Mouse (Mus musculus) liver, embryonic 16.5 days (tissue): Measurements from ENCODE around the gene Cpn1. TPM values are rescaled to one million over a fixed set of nuclear protein-coding genes. Genes with fewer than 3 reads are reported as not detected.

Experiments
- ATAC-seq: fragments of 200-750 bp; cut with Nextera tagmentation; 2 replicates; pipeline ENCODE4 v1.8.0; 2017; ENCODE audit warnings: low read depth, mild to moderate bottlenecking, moderate number of reproducible peaks, moderate library complexity
- H3K27ac ChIP-seq: fragments of 300-500 bp; sonication (generic); 2 replicates; pipeline ENCODE4 v1.5.1; 2014; ENCODE audit warnings: mild to moderate bottlenecking, low read length
- H3K27me3 ChIP-seq: fragments of 300-500 bp; sonication (generic); 2 replicates; pipeline ENCODE4 v1.6.1; 2014; ENCODE audit warnings: low read depth, low read length, mixed read lengths; ENCODE audit not compliant: control insufficient read depth, insufficient read depth
- H3K36me3 ChIP-seq: fragments of 300-500 bp; sonication (generic); 2 replicates; pipeline ENCODE4 v1.6.1; 2014; ENCODE audit warnings: mild to moderate bottlenecking; ENCODE audit not compliant: control insufficient read depth, insufficient read depth
- H3K4me1 ChIP-seq: fragments of 300-500 bp; sonication (generic); 2 replicates; pipeline ENCODE4 v1.6.1; 2014; ENCODE audit warnings: low read depth, low read length, mixed read lengths; ENCODE audit not compliant: control insufficient read depth
- H3K4me2 ChIP-seq: fragments of 300-500 bp; sonication (generic); 2 replicates; pipeline ENCODE4 v1.6.1; 2014; ENCODE audit warnings: low read depth, low read length, mixed read lengths
- H3K4me3 ChIP-seq: fragments of 300-500 bp; sonication (generic); 2 replicates; pipeline ENCODE4 v1.5.1; 2014; ENCODE audit warnings: low read depth, mild to moderate bottlenecking, low read length
- H3K9ac ChIP-seq: fragments of 300-500 bp; sonication (generic); 2 replicates; pipeline ENCODE4 v1.6.1; 2014; ENCODE audit warnings: low read depth, low read length
- H3K9me3 ChIP-seq: fragments of 300-500 bp; sonication (generic); replicated peaks from 2 replicates; pipeline ENCODE4 v1.6.1; 2016; ENCODE audit warnings: low read length; ENCODE audit not compliant: control insufficient read depth
- WGBS: fragments of 180-500 bp; shearing (Covaris S2); extraction: QIAGEN DNeasy Blood & Tissue Kit; methylation state at CpG from one replicate; pipeline ENCODE4 v1.1.7; 2014; ENCODE audit not compliant: insufficient replicate concordance; 5-methylcytosine and 5-hydroxymethylcytosine counted together
- polyA plus RNA-seq: library from polyadenylated mRNA; unstranded; fragments of >200 nt; fragmentation: Nextera tagmentation; extraction: Ambion mirVana; gene quantifications from 2 replicates; pipeline ENCODE4 v1.2.1, GENCODE M21; 2015

Gene Cpn1
- polyA plus RNA-seq, 1 experiment from 2014 or later: 112 TPM

DNA sequence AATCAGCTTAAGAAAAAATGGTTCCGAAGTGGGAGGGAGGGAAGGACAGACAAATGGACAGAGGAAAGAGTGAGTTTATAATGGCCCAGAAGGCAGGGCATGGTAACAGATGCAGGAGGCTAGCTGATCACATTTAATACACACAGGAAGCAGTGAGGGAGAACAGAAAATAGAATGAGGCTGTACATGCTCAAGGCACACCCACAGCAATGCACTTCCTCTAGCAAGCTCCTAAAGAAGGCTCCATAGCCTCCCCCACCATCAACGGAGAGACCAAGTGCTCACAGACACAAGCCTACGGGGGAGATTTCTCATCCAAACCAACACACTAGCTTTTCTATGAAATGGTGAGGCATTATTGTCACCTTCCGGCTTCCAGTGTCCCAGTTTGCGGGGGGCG is 12.1 kb downstream of the Cpn1 start:
- no peak overlapping the region for H3K27ac ChIP-seq
- no peak overlapping the region for H3K4me3 ChIP-seq
- no peak overlapping the region for H3K4me2 ChIP-seq
- no peaks in the 10 kb centered on the region for H3K27me3 ChIP-seq
- ATAC-seq: no peak
- no peak overlapping the region for H3K9ac ChIP-seq
- no peaks in the 10 kb centered on the region for H3K9me3 ChIP-seq
- no peaks in the 10 kb centered on the region for H3K36me3 ChIP-seq
- 71% methylated on average over 6 of the region's 6 CpGs for WGBS
- no peaks in the 10 kb centered on the region for H3K4me1 ChIP-seq

DNA sequence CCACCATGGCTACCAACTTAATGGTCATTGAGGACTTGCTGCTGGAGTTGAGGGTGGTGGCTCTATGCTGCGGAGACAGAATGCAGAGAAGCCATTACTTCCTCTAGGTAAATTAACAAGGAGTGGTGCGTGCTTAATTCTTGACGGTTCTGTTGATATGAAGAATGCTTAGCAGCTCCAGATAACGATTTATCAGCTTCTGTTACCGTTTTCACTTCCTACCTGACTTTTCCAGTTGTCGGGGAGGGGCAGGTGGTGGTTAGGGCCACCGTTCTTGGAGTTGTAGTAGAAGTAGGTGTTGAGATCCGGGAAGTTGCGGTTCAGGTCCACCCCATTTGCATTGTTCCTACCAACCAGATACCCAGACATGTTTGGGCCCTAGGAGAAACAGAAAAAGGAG is 12.6 kb downstream of the Cpn1 start:
- Histone ChIP-seq H3K4me2 (no peak overlapping the region), H3K27ac (no peak overlapping the region), H3K36me3 (no peaks in the 10 kb centered on the region), H3K4me1 (no peaks in the 10 kb centered on the region), H3K9me3 (no peaks in the 10 kb centered on the region), H3K9ac (no peak overlapping the region), H3K27me3 (no peaks in the 10 kb centered on the region), H3K4me3 (no peak overlapping the region)
- 51% methylated on average over 9 of the region's 9 CpGs for WGBS
- ATAC-seq: no peak

DNA sequence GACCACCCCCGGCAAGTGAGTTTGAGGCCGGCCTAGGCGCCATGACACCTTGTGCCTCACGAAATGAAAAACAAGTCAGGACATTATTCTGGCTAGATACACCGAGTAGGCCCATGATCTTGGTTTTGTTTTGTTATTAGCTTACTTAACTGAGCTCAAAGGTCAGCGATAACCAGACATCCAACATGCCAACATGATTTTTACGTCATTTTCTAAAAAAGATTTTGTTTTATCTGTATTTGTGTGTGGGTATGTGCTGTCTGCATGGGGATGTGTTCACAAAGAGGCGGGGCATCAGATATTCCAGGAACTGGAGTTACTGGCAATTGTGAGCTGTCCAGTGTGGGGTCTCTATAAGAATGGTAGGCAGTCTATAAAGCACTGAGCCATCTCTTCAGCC is 14.2 kb downstream of the Cpn1 start:
- Histone ChIP-seq H3K4me2 (no peak overlapping the region), H3K9me3 (no peaks in the 10 kb centered on the region), H3K4me3 (no peak overlapping the region), H3K9ac (no peak overlapping the region), H3K27ac (no peak overlapping the region), H3K36me3 (no peaks in the 10 kb centered on the region), H3K27me3 (no peaks in the 10 kb centered on the region), H3K4me1 (no peaks in the 10 kb centered on the region)
- ATAC-seq: no peak
- 71% methylated on average over 8 of the region's 8 CpGs for WGBS

DNA sequence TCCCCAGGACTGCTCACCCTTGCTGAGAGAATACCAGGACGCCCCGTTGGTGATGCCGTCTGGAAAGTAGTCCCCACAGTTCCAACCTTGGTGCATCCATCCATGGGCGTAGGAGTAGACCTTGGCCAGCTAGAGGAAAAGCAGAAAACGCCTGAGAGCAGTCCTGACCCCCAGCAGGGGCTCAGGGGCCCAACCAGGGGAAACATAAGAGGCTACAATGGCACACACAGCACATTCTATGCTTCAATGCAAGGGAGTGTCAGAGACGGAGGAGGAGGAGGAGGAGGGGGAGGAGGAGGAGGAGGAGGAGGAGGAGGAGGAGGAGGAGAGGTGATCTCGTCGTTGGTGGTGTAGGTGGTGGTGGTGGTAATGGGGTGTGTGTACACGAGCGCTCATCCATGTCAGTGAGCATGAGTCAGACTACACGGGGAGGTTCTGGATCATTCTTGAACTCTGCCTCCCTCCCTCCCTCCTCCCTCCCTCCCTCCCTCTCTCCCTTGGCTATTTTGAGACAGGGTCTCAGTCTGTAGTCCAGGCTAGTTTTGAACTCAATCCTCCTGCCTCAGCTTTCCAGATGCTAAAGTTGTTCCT is 17.8 kb downstream of the Cpn1 start:
- Histone ChIP-seq H3K4me3 (no peak overlapping the region), H3K4me2 (no peak overlapping the region), H3K9ac (no peak overlapping the region), H3K9me3 (no peaks in the 10 kb centered on the region), H3K27ac (no peak overlapping the region), H3K27me3 (no peaks in the 10 kb centered on the region), H3K4me1 (no peaks in the 10 kb centered on the region), H3K36me3 (no peaks in the 10 kb centered on the region)
- 54% methylated on average over 10 of the region's 11 CpGs for WGBS
- ATAC-seq: no peak

DNA sequence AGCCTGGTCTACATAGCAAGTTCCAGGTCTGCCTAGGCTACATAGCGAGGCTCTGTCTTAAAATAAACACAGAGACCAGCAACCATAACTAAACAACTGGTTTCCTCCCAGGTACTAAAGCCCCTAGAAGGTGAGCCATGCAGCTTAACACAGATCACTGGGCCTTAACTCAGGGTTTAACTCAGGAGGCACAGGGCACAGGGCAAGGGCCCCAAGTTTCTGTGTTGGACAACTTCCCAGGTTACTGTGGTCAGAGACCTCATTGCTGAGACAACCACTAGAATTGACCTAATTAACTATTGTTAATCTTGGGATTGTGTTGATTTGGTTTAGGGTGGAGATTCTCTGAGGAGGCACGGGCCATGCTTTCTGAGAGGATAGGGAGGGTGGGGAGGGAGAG is 19.9 kb downstream of the Cpn1 start:
- Histone ChIP-seq H3K4me2 (no peak overlapping the region), H3K9ac (no peak overlapping the region), H3K27me3 (no peaks in the 10 kb centered on the region), H3K9me3 (no peaks in the 10 kb centered on the region), H3K4me3 (no peak overlapping the region), H3K4me1 (no peaks in the 10 kb centered on the region), H3K27ac (no peak overlapping the region), H3K36me3 (no peaks in the 10 kb centered on the region)
- WGBS: 47% methylated on average over 2 of the region's 2 CpGs
- ATAC-seq: no peak

DNA sequence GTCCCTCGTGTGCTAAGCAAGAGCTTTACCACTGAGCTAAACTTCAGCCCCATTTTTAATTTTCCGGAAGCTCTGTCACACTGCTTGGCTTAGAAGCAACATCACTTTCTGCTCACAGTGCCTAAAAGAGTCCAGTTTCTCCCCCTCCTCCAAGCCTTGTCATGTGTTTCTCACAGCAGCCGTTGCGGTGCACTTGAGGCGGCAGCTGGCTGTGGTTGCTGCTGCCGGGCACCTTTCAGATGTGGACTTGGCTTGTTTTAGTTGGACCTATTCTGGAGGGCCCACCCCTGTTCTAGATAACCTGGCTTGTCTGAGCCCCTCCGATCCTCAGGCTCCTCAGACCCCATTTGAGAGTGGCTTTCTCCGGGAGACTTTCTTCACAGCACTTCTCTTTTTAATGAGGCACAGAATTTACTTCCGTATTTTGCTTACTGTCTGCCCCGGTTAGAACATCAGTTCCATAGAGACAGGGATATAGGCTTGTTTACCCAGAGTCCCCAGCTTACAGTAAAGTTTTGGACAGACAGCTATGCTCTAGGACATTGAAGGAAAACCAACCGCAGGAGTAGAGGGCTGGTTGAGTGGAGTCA is 20.8 kb downstream of the Cpn1 start:
- Histone ChIP-seq H3K4me2 (peak overlapping the region; percentile 24), H3K9me3 (no peaks in the 10 kb centered on the region), H3K9ac (no peak overlapping the region), H3K4me3 (no peak overlapping the region), H3K4me1 (no peaks in the 10 kb centered on the region), H3K36me3 (peaks cover 3% of the 10 kb centered on the region; the same call in 1 of the 2 replicates), H3K27me3 (no peaks in the 10 kb centered on the region), H3K27ac (peak overlapping the region; percentile 33; the same call in 1 of the 2 replicates)
- ATAC-seq: no peak
- WGBS: 50% methylated on average over 11 of the region's 11 CpGs

DNA sequence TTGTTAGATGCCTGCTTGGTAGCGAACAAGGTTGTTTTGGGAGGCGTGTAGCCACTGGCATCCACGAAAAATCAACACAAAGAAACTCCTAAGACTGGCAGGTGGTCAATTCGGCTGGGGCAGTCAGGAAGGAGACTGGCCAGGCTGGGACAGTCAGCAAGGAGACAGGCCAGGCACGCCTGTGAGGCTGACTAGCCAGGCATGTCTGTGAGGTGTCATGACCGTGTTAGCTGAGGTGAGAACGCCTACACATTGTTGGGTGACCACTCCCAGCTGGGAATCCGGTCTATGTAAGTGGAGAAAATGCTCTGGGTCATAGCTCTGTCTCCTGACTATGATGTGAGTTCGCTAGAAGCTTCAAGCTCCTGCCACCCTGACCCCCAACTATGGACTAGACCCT is 23.6 kb downstream of the Cpn1 start:
- peaks cover 3% of the 10 kb centered on the region for H3K36me3 ChIP-seq
- no peak overlapping the region for H3K9ac ChIP-seq
- no peak overlapping the region for H3K27ac ChIP-seq
- H3K4me1 ChIP-seq: no peaks in the 10 kb centered on the region
- ATAC-seq: no peak
- H3K4me2 ChIP-seq: no peak overlapping the region
- H3K27me3 ChIP-seq: no peaks in the 10 kb centered on the region
- H3K4me3 ChIP-seq: no peak overlapping the region
- WGBS: 50% methylated on average over 9 of the region's 9 CpGs
- H3K9me3 ChIP-seq: no peaks in the 10 kb centered on the region

DNA sequence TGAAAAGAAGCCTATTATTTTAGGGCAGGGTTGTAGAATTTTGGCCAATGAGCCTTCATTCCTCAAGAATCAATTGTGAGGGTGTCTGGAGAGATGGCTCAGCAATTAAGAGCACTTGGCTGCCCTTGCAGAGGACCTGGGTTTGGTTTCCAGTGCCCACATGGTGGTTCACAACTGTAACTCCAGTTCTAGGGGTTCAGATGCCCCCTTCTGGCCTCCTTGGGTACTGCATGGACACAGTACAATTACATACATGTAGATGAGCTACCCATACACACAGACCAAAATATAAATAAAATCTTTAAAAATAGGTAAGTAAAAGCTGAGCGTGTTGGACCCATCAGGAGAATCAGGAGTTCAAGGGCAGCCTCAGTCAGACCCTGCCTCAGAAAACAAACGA is 25.2 kb downstream of the Cpn1 start:
- H3K9ac ChIP-seq: no peak overlapping the region

DNA sequence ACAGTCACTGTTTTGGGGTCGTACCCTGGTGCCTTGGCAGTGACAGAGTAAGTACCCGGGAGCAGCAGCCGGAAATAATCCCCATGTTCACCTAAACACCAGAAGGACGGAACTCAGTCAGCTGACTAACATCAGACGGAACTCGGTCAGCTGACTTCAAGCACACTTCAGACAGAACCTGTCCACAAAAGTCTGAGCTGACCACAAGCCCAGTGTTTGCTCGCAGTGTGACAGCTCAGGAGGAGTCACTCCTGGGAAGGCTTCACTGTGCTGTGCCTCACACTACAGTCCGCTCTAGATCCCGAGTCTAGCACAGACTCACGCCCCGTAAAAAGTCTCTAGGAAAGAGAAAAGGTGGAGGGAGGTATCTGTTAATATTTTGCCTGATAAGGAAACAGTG is 26.3 kb downstream of the Cpn1 start:
- H3K4me2 ChIP-seq: no peak overlapping the region

More for the DNA sequence above, 25.2 kb downstream of the Cpn1 start:
- Histone ChIP-seq H3K27ac (no peak overlapping the region), H3K36me3 (peaks cover 3% of the 10 kb centered on the region), H3K9me3 (no peaks in the 10 kb centered on the region), H3K4me2 (no peak overlapping the region), H3K27me3 (no peaks in the 10 kb centered on the region), H3K4me1 (no peaks in the 10 kb centered on the region), H3K4me3 (no peak overlapping the region)
- 59% methylated on average over 2 of the region's 2 CpGs for WGBS
- ATAC-seq: no peak

More for the DNA sequence above, 26.3 kb downstream of the Cpn1 start:
- ATAC-seq: no peak
- Histone ChIP-seq H3K4me3 (no peak overlapping the region), H3K9ac (no peak overlapping the region), H3K36me3 (peaks cover 3% of the 10 kb centered on the region), H3K4me1 (no peaks in the 10 kb centered on the region), H3K27me3 (no peaks in the 10 kb centered on the region), H3K9me3 (no peaks in the 10 kb centered on the region), H3K27ac (no peak overlapping the region)
- WGBS: 68% methylated on average over 11 of the region's 11 CpGs
